Mouse (Mus musculus) thymus, postnatal 0 days (tissue): ENCODE measurements around the gene Myo1f. TPM values are rescaled to one million over a fixed set of nuclear protein-coding genes. Genes with fewer than 3 reads are reported as not detected.

Source experiments
- DNase-seq: peaks from one replicate; pipeline ENCODE4 v3.0.0-alpha.2; 2015; ENCODE audit warnings: low spot score
- polyA plus RNA-seq: library from polyadenylated mRNA; unstranded; fragments of >200 nt; fragmentation: Nextera tagmentation; extraction: Ambion mirVana; gene quantifications from 2 replicates; pipeline ENCODE4 v1.2.1, GENCODE M21; 2015

Gene Myo1f
- polyA plus RNA-seq: 10.9 and 12.7 TPM in 2 replicates

DNA sequence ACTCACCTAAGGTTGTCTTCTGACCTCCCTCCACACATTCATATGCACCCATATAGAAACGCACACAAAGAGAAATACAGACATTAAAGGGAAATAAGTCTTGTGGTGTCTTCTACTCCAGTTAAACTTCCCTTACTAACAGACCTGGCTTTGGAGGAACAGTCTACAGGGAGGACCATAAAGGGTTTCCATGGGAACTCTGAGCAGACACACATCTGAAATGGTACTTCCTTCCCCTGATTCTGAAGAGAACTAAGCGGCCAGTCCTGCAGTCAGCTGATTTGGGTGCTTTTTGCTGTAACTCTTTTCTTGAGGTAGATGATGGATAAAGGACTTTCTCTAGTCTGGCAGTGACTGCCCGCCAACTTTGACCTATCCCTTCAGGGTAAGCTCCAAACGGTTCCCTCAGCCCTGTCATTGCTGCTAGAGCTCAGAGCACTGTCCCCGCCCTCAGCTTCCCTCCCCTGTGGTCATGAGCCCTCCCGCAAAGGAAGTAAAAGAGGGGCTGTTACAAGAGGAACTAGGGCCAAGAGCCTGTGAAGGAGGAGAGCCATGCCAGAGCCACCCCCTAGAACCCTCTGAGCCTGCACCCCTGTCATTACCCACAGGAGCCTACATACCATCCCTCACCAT is at the start of gene Myo1f:
Gene Myo1f, plus strand, starts transcription at position 485 of the 633 bp plus-strand sequence.
- peak; percentile 74 for DNase-seq

DNA sequence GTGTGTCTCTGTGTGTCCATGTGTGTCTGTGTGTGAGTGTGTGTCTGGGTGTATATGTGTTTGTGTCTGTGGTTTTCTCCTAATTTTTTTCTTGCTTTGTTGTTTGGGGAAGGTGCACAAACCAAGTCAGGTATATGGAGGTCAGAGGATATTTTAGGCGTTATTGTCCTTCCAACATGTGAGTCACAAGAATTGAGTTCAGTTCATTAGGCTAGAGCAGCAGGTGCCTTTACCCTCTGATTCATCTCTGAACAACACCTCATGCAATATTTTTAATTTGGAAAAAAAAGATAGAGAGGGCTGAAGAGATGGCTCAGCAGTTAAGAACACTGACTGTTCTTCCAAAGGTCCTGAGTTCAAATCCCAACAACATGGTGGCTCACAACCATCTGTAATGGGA is 47.1 kb upstream of the Myo1f start:
- DNase-seq: no peak

DNA sequence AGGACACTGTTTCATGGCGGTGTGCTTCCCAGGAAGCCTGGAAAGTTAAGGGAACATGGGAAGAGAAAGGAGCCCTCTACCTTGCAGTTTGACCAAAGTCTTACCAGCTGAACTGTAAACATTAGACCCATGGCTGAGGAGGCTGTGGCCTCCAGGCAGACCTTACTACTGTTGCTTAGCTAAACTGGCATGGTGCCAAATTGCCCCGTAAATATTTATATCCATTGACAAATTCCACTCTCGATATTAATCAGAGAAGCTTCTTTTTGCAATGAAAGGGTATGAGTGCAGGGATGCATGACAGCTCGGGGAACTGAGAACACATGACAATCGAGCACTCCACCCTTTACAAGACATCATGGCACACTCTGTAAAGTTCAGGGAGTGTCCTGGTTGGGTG is 45.3 kb upstream of the Myo1f start:
- no peak for DNase-seq

DNA sequence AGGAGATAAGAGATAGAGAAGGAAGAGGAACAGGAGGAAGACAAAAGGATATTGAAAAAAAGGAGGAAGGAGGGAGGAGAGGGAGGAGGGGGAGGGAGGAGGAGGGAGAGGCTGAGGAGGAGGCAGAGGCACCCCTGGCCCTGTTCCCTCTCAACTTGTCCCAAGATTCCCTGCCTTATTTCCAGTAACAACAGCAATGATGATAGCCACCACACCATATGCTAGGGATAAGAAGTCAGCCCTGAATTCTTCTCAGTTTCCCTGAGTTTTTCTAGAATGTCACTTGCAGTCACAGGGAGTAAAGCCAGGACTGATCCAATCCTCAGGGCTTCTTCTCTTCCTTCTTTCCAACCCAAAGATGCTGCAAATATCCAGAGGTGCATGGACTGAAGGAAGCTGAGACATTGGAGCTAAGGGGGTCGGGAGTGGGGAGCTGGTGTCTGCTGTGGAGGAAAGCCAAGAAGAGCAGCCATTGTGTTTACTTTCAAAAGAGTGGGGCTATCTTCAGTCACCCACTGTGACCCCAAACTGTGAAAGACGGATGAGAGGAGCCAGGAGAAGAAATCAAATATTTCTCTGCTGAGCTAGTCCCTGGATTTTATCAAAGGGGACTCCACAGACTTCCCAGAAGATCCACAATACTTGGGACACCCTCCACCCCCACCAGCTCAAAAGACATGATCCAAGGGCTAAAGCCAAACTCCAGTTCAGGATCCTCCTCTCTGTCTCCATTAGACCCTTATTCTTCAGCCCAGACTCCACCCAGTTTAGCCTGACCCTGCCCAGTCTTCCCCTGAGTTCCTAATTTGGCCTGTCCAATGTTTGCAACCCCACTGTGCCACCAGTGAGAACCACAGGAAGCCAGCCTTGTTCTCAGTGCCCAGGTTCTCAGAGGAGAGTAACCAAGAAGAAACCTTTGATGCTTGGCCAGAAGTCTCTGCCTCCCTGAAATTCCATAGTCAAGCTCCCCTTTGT is 42.8 kb upstream of the Myo1f start:
- no peak for DNase-seq

DNA sequence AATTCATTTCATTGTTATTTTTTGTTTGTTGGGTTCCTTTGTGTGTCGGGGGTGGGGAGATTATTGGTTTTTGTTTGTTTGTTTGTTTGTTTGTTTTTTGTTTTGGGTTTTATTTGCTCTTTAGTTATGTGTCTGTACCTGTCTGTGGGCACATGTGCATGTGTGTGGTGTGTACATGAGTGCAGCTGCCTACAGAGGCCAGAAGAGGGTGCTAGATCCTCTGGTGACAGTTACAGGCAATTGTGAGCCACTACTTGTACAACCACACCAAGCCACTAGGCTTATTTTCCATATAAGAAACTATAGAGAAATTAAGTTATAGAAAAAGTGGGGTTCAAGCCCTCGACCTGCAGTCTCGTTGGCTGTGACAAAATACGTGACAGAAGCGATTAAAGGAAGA is 41.6 kb upstream of the Myo1f start:
- peak; percentile 27 for DNase-seq

DNA sequence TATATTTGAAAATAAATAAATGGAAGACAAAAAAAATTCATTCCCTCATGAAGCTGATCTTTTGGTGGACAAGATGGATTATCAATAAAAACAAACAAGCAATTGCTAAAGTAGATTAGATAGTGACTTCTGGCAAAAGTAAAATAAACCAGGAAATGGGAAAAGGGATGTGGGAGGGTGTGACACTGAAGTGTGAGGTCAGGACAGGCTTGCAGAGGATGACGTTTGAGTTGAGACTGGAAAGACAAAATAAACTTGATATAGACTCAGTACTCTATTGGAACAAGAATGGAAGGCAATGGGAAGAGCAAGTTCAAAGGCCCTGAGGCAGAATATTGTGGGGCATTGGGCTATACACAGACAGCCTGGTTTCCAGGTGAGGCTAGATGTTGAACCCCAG is 35.1 kb upstream of the Myo1f start:
- no peak for DNase-seq

DNA sequence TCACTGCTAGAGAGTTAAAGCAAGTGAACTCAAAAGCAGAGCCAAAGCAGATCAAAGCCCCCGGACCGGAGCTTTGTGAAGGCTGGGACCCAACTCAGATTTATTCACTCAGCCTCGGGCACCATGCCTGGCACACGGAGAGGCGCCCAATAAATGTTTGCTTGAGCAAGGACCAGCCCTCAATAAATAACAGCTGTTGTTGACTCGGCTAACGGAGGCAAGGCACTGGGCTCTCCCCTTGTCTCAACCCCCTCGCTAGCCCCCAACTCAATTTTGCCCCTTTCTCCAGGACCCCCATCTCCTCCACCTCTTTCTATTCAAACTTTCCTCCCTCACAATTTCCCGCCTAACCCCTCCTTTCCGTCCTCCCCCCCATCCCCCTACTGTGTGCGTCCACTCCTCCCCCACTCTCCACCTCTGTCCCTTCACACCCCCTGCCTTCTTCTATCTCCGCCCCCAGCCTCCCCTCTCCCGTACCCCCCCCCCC is 32.0 kb upstream of the Myo1f start:
- DNase-seq: no peak

DNA sequence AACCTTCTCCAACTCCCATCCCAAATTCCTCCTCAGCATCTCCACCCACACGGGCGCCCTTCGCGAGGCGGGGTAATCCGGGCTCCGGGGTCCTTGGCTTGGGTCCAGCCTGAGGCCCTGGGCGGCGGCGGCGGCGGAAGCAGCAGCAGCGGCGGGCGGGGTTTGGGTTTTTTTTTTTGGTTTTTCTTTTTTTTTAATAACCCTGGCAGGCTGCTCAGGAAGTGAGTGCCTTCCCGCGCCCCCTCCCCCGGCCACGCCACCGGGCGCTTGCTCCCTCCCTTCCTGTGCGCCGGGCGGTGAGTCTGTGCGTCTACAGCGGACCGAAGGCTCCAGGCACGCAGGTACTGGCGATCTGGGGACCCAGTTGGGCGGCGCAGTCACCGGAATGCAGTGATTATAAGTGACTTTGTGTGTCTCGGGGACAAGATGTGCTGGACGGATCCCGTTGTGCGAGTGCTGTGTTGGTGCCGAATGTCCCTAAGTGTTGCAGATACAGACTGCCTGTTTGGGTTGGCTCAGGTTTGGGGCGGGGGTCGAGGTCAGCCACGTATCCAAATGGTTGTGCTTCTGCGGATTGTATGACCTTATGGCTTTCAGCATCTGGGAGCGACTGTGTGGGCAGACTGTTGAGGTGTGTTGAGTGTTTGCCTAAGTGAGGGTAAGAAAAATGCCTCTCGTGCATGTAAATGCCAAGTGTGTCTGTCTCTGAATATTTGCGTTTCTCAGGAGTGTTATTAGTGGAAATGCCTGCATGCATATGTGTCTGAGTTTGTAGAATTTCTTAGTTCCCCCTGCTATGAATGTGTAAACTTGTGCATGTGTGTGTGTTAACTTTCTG is 31.4 kb upstream of the Myo1f start, which contains the start of gene Adamts10:
Gene Adamts10, plus strand, starts transcription at position 287 of the 838 bp plus-strand sequence.
- peak; percentile 78 for DNase-seq

DNA sequence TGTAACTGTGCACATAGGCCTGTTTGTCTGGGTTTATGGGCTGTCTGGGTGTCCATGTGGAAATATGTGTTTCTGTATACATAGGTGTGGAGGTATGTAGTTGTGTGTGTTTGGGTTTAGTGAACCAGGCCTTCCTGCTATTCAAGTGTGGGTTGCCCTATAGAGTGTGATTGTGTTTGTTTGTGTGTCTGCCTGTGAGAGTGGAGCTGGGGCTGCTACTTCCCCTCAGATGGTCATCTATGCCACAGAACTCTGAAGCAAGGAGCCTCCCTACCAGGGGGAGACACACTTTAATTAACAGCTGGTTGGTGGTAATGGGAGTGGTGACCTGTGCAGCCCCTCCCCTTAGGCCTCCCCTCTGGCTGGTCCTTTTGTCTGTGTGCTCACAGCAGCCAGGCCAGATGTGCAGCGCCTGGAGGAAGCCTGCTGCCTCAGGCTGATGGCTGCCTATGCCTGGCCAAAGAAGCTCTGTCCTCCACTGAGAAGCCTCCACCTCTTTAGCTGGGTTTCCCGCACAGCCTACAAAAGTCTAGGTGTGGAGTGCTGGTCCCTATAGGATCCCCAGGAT is 30.6 kb upstream of the Myo1f start:
- DNase-seq: no peak

DNA sequence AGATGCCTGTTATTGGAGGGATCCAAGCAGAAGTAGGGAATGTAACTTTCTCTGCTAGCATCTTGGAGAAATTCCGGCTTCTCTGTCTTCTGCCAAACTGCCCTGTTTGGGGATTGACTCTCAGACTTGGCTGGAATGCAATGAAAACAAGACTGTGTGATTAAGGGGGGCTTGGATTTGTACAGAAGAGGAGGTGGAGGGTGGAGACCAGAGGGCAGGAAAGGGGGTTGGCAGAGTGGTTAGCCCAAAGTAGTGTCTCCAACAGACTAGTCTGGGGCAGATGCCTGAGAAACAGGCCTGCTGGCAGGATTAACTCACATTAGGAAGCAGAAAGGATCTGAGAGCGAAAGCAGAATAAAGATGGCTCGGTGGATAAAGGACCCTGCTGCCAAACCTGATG is 29.0 kb upstream of the Myo1f start:
- DNase-seq: no peak

DNA sequence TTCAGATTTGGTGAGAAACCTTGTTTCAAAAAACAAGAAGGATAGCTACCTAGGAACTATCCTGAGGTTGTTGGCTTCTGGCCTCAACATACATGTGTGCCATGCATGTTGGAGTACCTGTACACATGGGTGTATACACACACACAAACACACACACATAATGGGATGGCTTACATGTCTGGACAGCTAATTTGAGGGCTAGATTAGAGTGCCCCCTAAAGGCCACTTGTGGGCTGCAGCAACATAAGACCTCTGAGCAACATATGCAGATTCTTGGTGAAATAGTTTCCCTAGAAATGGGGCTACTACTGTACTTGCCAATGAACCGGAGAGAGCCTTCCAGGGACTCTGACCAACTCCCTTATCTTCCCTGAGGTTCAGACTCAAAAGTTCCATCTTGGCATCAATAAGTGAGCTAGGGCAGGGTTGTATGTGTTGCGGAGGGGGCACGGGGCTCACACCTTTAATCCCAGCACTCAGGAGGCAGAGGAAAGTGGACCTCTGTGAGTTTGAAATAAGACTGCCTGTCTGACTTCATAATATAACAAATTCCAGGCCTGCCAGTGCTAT is 16.3 kb upstream of the Myo1f start:
- peak; percentile 60 for DNase-seq

DNA sequence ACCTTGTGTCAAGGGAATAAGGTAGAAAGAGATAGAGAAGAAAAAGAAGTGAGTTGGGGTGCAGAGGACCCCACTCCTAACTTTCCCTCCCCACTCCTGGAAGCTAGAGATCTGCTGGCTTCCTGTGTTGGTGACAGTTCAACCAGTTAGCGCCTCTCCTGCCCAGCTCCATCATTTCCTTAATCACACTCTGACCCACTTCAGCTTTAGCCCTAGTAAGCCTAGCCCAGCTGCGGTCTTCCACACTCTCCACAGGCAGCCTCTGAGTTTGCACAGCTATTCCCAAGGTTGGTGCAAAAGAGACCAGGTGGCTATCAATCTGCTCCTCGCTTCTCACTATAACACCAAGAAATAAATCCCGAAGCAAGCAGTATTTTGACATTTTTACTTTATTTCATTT is 15.6 kb upstream of the Myo1f start:
- no peak for DNase-seq

DNA sequence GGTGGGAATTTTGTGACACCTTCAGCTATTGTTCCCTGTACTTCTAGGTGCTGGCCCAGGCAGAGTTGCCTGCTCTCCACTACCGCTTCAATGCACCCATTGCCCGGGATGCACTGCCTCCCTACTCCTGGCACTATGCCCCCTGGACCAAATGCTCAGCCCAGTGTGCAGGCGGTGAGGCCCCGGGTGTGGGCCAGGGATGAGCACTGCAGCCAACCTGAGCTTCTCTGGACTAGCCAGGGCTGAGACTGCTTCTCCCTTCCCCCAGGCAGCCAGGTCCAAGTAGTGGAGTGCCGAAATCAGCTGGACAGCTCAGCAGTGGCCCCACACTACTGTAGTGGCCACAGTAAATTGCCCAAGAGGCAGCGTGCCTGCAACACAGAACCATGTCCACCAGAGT is 6.3 kb upstream of the Myo1f start:
- no peak for DNase-seq

DNA sequence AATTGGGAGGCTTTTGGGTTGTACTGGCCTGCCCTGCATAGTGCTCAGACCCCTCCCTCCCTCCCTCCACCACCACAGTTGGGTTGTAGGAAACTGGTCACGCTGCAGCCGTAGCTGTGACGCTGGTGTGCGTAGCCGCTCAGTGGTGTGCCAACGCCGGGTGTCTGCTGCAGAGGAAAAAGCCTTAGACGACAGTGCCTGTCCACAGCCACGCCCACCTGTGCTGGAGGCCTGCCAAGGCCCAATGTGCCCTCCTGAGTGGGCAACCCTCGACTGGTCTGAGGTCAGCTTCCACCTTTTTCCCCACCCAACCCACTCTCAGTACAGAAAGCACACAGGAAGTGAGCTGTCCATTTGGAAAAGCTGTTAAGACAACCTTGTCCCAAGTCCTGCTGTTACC is 5.1 kb upstream of the Myo1f start:
- DNase-seq: no peak

DNA sequence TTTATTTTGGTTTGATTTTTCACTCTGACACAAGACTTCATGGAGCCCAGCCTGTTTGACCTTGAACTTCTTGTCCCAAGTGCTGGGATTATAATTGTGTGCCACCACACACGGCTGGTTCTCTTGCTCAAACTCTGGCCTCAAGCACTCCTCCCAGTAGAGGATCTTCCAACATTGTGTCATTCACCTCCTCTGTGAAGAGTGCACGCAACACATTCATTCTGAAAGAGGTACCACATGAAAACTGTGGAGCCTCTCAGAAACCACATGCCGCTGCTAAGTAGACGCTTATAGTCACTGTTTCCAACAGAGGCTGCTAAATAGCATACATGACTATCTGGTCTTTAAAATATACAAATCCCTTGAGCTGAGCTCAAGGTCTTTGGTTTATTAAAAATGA is 3.4 kb upstream of the Myo1f start:
- DNase-seq: no peak

DNA sequence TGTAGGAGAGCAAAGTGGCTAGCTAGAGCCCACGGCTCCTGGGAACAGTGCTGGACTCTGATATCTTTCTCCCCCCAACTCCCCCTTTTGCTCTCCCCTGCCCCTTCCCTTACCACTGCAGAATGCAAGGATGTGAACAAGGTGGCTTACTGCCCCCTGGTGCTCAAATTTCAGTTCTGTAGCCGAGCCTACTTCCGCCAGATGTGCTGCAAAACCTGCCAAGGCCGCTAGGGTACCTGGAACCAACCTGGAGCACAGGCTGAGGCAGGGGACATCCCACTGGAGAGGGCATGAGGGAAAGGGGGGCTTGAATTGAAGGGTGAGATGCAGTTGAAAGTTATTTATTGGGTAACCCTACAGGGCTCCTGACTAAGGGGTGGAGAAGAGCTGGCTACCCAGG is 2.5 kb upstream of the Myo1f start:
- peak; percentile 63 for DNase-seq

DNA sequence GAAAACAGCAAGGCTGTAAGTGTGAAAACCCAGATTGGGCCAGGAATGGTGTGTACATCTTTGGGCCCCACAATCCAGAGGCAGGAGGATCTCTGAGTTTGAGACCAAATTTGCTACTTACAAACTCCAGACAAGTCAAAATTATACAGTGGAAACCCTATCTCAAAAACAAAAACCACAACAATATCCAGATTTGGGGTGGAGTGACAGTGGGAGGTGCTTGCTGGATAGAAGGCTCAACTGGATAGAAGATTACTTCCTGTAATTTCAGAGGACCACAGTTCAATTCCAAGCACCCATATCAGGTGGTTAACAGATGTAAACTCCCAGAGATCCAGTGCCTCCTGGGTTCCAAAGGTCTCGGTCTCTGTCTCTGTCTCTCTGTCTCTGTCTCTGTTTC is 971 bp upstream of the Myo1f start:
- no peak for DNase-seq

DNA sequence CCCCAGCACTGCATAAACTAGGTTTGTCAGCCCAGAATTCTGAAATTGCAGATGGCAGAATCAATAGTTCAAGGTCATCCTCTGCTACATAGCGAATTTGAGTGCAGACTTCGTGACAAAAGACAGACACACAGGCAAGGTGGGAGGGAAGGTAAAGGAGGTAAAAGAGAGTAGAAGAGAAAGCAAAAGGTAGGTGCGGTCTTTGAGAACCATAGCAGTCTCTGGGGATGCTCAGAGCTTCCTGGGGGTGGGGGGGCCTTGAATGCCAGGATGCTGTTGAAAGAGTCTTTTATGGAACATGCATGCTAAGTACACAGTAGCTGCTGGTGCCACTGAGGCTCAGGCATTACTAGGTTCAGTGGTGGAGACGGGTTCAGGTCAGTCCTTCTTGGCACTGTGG is 2.4 kb downstream of the Myo1f start:
- DNase-seq: no peak

DNA sequence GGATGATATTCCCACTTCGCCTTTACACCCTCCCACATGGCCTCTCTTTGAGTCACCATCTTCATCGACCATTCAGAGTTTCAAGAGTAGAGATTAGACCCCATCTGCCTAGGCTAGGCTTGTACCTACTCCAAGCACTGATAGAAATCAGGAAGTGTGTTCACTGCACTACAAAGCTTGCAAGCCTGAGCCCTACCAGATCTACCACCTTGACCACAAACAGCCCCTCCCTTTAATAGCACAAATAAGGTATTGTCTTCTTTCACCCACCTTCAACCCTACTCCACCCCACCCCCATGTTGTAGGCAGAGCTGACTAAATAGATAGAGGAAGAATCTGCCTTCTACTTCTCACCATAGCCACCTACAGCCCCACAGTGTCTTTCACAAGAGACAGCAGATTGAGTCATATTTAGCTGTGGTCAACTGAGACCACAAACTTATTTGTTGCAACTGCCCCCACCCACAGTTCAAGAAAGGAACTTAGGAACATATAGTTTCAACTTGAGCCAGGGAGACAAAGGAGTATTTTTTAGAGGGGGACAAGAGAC is 8.1 kb downstream of the Myo1f start:
- DNase-seq: no peak

DNA sequence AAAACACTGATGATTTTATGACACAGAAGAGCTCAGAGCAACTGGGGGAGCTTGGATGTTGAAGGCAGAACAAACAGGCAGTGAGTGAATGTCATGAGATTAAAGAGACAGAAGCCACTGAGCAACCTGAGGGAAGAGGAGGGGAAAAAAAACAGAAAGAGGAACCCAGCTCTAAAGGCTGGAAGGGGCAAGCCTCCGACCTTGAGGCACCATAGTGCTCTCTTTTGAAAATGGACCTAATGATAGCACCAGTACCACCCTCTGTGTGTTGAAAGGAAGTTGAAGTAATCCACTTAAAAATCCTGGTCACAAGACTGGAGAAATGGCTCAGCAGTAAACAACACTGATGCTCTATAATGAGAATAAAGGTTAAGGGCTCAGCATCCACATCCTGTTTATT is 9.1 kb downstream of the Myo1f start:
- no peak for DNase-seq

DNA sequence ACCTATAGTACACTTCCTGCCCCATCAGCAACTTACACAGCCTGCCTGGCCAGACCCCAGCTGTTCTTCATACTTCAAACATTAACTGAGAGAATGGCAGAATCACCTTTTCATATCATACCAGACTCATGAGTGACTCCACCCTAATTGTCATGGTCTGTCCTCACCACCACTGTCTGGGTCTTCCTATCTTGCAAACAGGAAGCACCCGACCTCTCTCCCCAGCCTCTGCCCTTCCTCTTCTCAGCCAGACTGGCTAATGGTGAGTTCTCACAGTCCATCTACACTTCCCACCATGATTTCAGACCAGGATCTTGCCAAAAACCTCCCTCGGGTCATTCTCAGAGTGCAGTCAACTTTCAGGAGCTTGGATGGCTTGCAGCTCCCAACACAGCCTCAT is 10.7 kb downstream of the Myo1f start:
- no peak for DNase-seq
